Mouse (Mus musculus): ENCODE results near the gene Lcp1.

DNA sequence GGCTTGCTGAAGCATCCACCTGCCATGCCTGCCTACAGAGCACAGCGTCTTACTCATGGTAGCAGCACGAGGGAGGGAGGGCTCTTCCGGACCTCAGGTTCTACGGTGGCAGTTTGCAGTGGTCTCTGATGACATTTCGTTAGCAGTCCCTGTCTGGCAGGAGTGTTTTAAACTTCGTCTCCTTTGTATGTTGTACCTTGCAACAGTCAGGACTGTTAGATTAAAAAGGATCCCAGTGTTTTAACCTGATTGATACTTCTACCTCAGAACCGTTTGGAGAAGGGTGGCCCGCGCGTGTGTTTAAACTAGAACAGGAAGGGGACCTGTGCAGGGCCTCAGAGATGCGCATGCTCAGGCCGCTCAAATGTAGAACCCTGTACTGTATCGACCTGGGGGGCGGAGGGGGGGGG is 47.5 kb downstream of the Lcp1 start:
- TF ChIP-seq POLR2A (IDR thresholded peaks at IDR 0.05; ENCODE audit: control insufficient read depth, low read depth, low read length) (no peak), CTCF (IDR thresholded peaks at IDR 0.05; ENCODE audit: control insufficient read depth, insufficient read depth, insufficient replicate concordance, low read depth, low read length) (no peak)
